Mouse (Mus musculus) liver, embryonic 11.5 days (tissue): ENCODE results near the gene Pip4p1. TPM values are rescaled to one million over a fixed set of nuclear protein-coding genes. Genes with fewer than 3 reads are reported as not detected.

ENCODE experiments used
- ATAC-seq: fragments of 200-750 bp; cut with Nextera tagmentation; replicated peaks from 2 replicates; pipeline ENCODE4 v1.8.0; 2017; ENCODE audit warnings: moderate number of reproducible peaks, mild to moderate bottlenecking, moderate TSS enrichment, moderate library complexity; ENCODE audit not compliant: low FRiP score
- DNase-seq: peaks from one replicate; pipeline ENCODE4 v3.0.0-alpha.2; 2017; ENCODE audit warnings: low spot score
- H3K27ac ChIP-seq: fragments of 300-500 bp; sonication (generic); 2 replicates; pipeline ENCODE4 v1.5.1; 2014; ENCODE audit warnings: mild to moderate bottlenecking, low read depth, low read length, control low read depth
- H3K27me3 ChIP-seq: fragments of 300-500 bp; sonication (generic); replicated peaks from 2 replicates; pipeline ENCODE4 v1.6.1; 2014; ENCODE audit warnings: low read length, mixed read lengths; ENCODE audit not compliant: control insufficient read depth, insufficient read depth
- H3K36me3 ChIP-seq: fragments of 300-500 bp; sonication (generic); 2 replicates; pipeline ENCODE4 v1.6.1; 2014; ENCODE audit warnings: mild to moderate bottlenecking, low read length, moderate library complexity, mixed read lengths; ENCODE audit not compliant: control insufficient read depth, insufficient read depth
- H3K4me1 ChIP-seq: fragments of 300-500 bp; sonication (generic); replicated peaks from 2 replicates; pipeline ENCODE4 v1.6.1; 2014; ENCODE audit warnings: low read length, mixed read lengths; ENCODE audit not compliant: control insufficient read depth, insufficient read depth
- H3K4me2 ChIP-seq: fragments of 300-500 bp; sonication (generic); 2 replicates; pipeline ENCODE4 v1.6.1; 2014; ENCODE audit warnings: mild to moderate bottlenecking, control low read depth, moderate library complexity
- H3K4me3 ChIP-seq: fragments of 300-500 bp; sonication (generic); 2 replicates; pipeline ENCODE4 v1.5.1; 2014; ENCODE audit warnings: low read depth, low read length, control low read depth
- H3K9ac ChIP-seq: fragments of 300-500 bp; sonication (generic); 2 replicates; pipeline ENCODE4 v1.6.1; 2014; ENCODE audit warnings: low read depth, low read length, control low read depth
- H3K9me3 ChIP-seq: fragments of 300-500 bp; sonication (generic); 2 replicates; pipeline ENCODE4 v1.6.1; 2016; ENCODE audit warnings: low read length, inconsistent platforms, mixed read lengths; ENCODE audit not compliant: control insufficient read depth
- WGBS: fragments of 180-500 bp; shearing (Covaris S2); extraction: QIAGEN DNeasy Blood & Tissue Kit; methylation state at CpG from one replicate; pipeline ENCODE4 v1.1.7; 2014; 5-methylcytosine and 5-hydroxymethylcytosine counted together
- polyA plus RNA-seq: library from polyadenylated mRNA; unstranded; fragments of >200 nt; fragmentation: Nextera tagmentation; extraction: Ambion mirVana; gene quantifications from 2 replicates; pipeline ENCODE4 v1.2.1, GENCODE M21; 2014

Pip4p1 gene
- polyA plus RNA-seq, 1 experiment from 2014 or later, result 36.9 TPM

DNA sequence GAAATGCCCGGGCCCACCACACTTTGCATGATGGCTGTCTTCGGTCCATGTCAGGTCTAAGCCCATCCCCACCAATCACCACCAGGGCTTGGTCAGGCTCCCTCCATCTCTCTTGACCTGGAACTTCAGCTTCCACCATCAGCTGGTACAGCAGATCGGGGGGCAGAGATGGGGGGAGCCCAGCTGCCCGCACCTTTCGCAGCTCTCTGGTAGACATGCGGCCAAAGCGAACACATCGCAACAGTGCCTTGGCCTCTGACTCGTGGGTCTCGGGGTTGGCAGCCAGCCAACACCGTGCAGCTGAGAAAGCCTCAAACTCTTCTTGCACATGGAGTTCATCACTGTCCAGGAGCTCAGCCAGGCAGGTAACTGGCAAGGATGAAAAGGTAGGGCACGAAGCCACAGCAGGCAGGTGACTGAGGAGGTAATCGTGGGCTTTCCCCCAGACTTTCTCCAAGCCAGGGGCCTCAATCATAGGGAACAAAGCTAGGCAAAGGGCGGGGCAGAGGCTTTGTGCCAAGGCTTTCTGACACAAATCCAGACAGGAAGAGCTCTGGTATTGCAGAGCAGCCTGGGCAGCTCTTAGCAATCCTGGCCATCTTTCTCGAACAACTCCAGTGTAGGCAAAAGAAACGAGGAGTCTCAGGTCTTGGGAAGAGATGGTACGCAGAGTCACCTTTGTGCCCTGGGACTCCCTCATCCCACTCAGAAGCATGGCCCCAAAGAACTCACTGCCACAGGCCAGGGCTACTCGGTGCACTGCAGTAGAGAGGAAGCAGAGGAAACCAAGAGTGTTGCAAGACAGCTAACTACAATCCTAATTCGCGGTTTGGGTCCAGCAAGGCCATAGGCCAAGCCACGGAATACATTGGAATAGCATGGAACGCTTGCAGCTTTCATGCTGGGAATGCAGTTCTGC lies 37.9 kb downstream of the Pip4p1 start:
- no peak for DNase-seq
- H3K9ac ChIP-seq, result no peak overlapping the region
- ATAC-seq, result no peak
- H3K27ac ChIP-seq, result no peak overlapping the region
- no peak overlapping the region for H3K4me3 ChIP-seq
- 0 out of 2 replicates have a peak, but pooled peaks cover 3% of the 10 kb centered on the region for H3K4me1 ChIP-seq
- no peaks in the 10 kb centered on the region for H3K36me3 ChIP-seq
- H3K4me2 ChIP-seq, result no peak overlapping the region
- H3K9me3 ChIP-seq, result no peaks in the 10 kb centered on the region
- WGBS, result 84% methylated on average over 22 of the region's 22 CpGs
- peaks cover 12% of the 10 kb centered on the region for H3K27me3 ChIP-seq

DNA sequence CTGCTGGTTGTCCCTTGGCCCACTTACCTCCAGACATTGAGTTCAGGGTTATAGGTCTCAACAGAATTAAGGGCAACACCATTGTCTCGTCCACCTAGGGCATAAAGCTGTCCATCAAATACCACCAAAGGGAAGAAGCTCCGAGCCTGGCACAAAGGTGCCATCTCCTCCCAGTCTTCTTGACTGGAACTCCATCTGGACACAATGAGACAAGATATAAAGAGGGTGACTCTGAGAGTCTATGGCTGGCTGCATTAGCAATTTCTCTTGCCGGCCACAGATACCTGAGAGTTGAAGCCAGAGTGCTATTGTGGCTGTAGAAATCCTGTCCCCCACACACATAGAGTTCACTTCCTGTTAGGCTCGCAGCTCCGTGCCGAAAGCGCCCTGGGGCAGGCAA lies 38.6 kb downstream of the Pip4p1 start:
- Histone ChIP-seq H3K4me3 (no peak overlapping the region), H3K4me1 (0 out of 2 replicates have a peak, but pooled peaks cover 3% of the 10 kb centered on the region), H3K9ac (no peak overlapping the region), H3K27me3 (peaks cover 12% of the 10 kb centered on the region), H3K9me3 (no peaks in the 10 kb centered on the region), H3K27ac (no peak overlapping the region), H3K36me3 (no peaks in the 10 kb centered on the region), H3K4me2 (no peak overlapping the region)
- DNase-seq, result no peak
- ATAC-seq, result no peak
- 80% methylated on average over 7 of the region's 7 CpGs for WGBS

DNA sequence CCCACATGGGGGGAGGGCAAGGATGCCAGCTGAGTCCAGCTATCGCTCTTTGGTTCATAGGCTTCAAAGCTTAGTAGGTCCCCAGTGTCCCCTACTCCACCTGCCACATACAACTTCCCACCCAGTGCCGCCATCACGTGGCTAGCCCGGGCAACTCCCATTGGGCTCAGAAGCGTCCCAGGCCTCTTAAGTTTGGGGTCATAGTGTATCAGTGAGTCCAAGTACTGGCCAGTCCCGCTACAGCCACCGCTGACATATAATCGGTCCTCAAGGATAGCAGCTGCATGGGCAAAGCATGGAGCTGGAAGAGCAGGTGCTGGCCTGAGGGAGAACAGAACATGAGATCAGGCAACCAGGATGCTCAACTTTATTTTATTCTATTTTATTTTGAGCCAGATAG lies 39.0 kb downstream of the Pip4p1 start:
- H3K9me3 ChIP-seq, result no peaks in the 10 kb centered on the region
- H3K4me1 ChIP-seq, result 0 out of 2 replicates have a peak, but pooled peaks cover 3% of the 10 kb centered on the region
- H3K27ac ChIP-seq, result no peak overlapping the region
- 93% methylated on average over 8 of the region's 8 CpGs for whole genome bisulfite sequencing
- no peak overlapping the region for H3K9ac ChIP-seq
- no peaks in the 10 kb centered on the region for H3K36me3 ChIP-seq
- peaks cover 10% of the 10 kb centered on the region for H3K27me3 ChIP-seq
- H3K4me3 ChIP-seq, result no peak overlapping the region
- ATAC-seq (no peak), DNase-seq (no peak)
- H3K4me2 ChIP-seq, result no peak overlapping the region

DNA sequence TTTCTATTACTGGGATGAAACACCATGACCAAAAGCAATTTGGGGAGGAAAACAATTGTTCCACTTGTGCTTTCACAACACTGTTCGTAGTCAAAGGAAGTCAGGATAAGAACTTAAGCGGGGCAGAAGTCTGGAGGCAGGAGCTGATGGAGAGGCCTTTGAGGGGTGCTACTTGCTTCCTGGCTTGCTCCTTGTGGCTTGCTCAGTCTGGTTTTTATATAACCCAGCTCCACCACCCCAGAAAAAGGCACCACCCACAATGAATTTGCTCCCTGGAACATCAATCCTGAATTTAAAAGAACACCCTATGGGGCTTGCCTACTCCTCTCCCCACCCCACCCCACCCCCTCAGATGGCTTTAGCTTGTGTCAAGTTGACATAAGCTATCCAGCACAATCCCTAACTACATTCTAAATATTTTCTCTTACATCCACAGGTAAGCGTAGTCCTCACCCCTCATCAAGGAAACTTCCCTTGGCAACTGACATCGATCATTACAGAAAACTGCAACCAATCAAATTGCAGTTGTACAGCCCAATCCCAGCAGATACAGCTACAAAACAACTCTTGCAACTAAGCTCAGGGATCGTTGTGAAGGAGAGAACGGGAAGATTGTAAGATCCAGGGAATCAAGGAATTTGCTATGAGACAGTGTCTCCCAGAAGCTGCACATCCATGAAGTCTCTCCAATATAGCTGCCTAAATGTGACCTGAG lies 54.3 kb downstream of the Pip4p1 start:
- DNase-seq (no peak), ATAC-seq (no peak)
- no peak overlapping the region for H3K27ac ChIP-seq
- 81% methylated on average over 6 of the region's 6 CpGs for WGBS
- no peaks in the 10 kb centered on the region for H3K9me3 ChIP-seq
- no peaks in the 10 kb centered on the region for H3K36me3 ChIP-seq
- no peak overlapping the region for H3K4me3 ChIP-seq
- no peaks in the 10 kb centered on the region for H3K27me3 ChIP-seq
- H3K4me1 ChIP-seq, result no peaks in the 10 kb centered on the region
- H3K4me2 ChIP-seq, result no peak overlapping the region
- H3K9ac ChIP-seq, result no peak overlapping the region

Other genes with a start within 250 kb of the Pip4p1 start
- not detected in 2 replicates for gene Olfr747, start 237.7 kb downstream of the Pip4p1 start, polyA plus RNA-seq
- gene Olfr748, start 223.5 kb downstream of the Pip4p1 start, polyA plus RNA-seq, result not detected in 2 replicates
- not detected in 2 replicates for gene Olfr749, start 185.8 kb downstream of the Pip4p1 start, polyA plus RNA-seq
- gene Ttc5, start 145.3 kb downstream of the Pip4p1 start, polyA plus RNA-seq, result 43.5 and 44.6 TPM in 2 replicates
- gene Ccnb1ip1, start 123.1 kb downstream of the Pip4p1 start, polyA plus RNA-seq, result not detected in 2 replicates
- 76.7 and 77.5 TPM in 2 replicates for gene Parp2, start 123.0 kb downstream of the Pip4p1 start, polyA plus RNA-seq
- 4.6 and 5.5 TPM in 2 replicates for gene Tep1, start 60.3 kb downstream of the Pip4p1 start, polyA plus RNA-seq
- 0.34 and 0.47 TPM in 2 replicates for gene Klhl33, start 33.3 kb downstream of the Pip4p1 start, polyA plus RNA-seq
- 116 and 119 TPM in 2 replicates for gene Osgep, start 6.0 kb downstream of the Pip4p1 start, polyA plus RNA-seq
- 251 and 267 TPM in 2 replicates for gene Apex1, start 5.9 kb downstream of the Pip4p1 start, polyA plus RNA-seq
- 86.7 and 87.7 TPM in 2 replicates for gene Pnp, start 226 bp upstream of the Pip4p1 start, polyA plus RNA-seq
- gene Gm49342, start 13.7 kb upstream of the Pip4p1 start, polyA plus RNA-seq, result not detected in 2 replicates
- 2.8 and 2.9 TPM in 2 replicates for gene Pnp2, start 25.1 kb upstream of the Pip4p1 start, polyA plus RNA-seq
- not detected in 2 replicates for gene Rnase10, start 76.9 kb upstream of the Pip4p1 start, polyA plus RNA-seq
- not detected in 2 replicates for gene Rnase9, start 111.0 kb upstream of the Pip4p1 start, polyA plus RNA-seq
- gene Rnase11, start 119.3 kb upstream of the Pip4p1 start, polyA plus RNA-seq, result not detected in 2 replicates
- 1.4 and 1.6 TPM in 2 replicates for gene Rnase12, start 126.8 kb upstream of the Pip4p1 start, polyA plus RNA-seq
- gene Olfr750, start 143.6 kb upstream of the Pip4p1 start, polyA plus RNA-seq, result not detected in 2 replicates
- 13.3 and 13.6 TPM in 2 replicates for gene Rnase4, start 160.2 kb upstream of the Pip4p1 start, polyA plus RNA-seq
- gene Ang, start 160.3 kb upstream of the Pip4p1 start, polyA plus RNA-seq, result 3.6 and 4.0 TPM in 2 replicates
- not detected in 2 replicates for gene Eddm3b, start 183.6 kb upstream of the Pip4p1 start, polyA plus RNA-seq
- 3.2 and 4.2 TPM in 2 replicates for gene Rnase6, start 193.1 kb upstream of the Pip4p1 start, polyA plus RNA-seq
- gene Rnase1, start 215.9 kb upstream of the Pip4p1 start, polyA plus RNA-seq, result not detected in 2 replicates
- gene Rnase2b, start 231.4 kb upstream of the Pip4p1 start, polyA plus RNA-seq, result not detected in 2 replicates